Mouse (Mus musculus) CH12.LX (cell line): ENCODE data around the gene Akap12.

Experiments used
- CHD2 ChIP-seq: IDR thresholded peaks from 2 replicates; pipeline ENCODE4 v1.6.1; 2011; ENCODE audit warnings: low read length, improper control_type of control experiment
- CTCF ChIP-seq, 2 experiments: IDR thresholded peaks in 1 of 2; conservative IDR thresholded peaks in 1 of 2; 2 replicates each; pipeline ENCODE4 v1.5.1; 2011 to 2012; ENCODE audit warnings: low read depth in 2 of 2, low read length in 2 of 2, improper control_type of control experiment in 1 of 2, inconsistent platforms in 1 of 2, mild to moderate bottlenecking in 1 of 2, moderate library complexity in 1 of 2
- EP300 ChIP-seq: IDR thresholded peaks from 2 replicates; pipeline ENCODE4 v1.6.1; 2011; ENCODE audit warnings: low read length, improper control_type of control experiment
- IRF4 ChIP-seq: IDR thresholded peaks from 2 replicates; pipeline ENCODE4 v1.6.1; 2014; ENCODE audit warnings: low read depth, mild to moderate bottlenecking, inconsistent platforms, low read length, improper control_type of control experiment
- KAT2A ChIP-seq: IDR thresholded peaks from 2 replicates; pipeline ENCODE4 v1.6.1; 2012; ENCODE audit warnings: low read length, improper control_type of control experiment, inconsistent platforms; ENCODE audit not compliant: insufficient replicate concordance
- MAFK ChIP-seq: IDR thresholded peaks from 2 replicates; pipeline ENCODE4 v1.6.1; 2011; ENCODE audit warnings: low read length, improper control_type of control experiment; ENCODE audit not compliant: insufficient replicate concordance
- MAX ChIP-seq: IDR thresholded peaks from 2 replicates; pipeline ENCODE4 v1.6.1; 2011; ENCODE audit warnings: low read length, improper control_type of control experiment
- MEF2A ChIP-seq: IDR thresholded peaks from 2 replicates; pipeline ENCODE4 v1.6.1; 2014; ENCODE audit warnings: low read depth, mild to moderate bottlenecking, inconsistent platforms, low read length, improper control_type of control experiment, borderline replicate concordance
- MYC ChIP-seq: IDR thresholded peaks from 2 replicates; pipeline ENCODE4 v1.6.1; 2011; ENCODE audit warnings: low read depth, mild to moderate bottlenecking, improper control_type of control experiment, low read length
- POLR2AphosphoS2 ChIP-seq: IDR thresholded peaks from 2 replicates; pipeline ENCODE4 v1.6.1; 2011; ENCODE audit warnings: low read depth, low read length, improper control_type of control experiment
- USF2 ChIP-seq: conservative IDR thresholded peaks from 2 replicates; pipeline ENCODE4 v1.6.1; 2011; ENCODE audit warnings: low read depth, low read length, improper control_type of control experiment

DNA sequence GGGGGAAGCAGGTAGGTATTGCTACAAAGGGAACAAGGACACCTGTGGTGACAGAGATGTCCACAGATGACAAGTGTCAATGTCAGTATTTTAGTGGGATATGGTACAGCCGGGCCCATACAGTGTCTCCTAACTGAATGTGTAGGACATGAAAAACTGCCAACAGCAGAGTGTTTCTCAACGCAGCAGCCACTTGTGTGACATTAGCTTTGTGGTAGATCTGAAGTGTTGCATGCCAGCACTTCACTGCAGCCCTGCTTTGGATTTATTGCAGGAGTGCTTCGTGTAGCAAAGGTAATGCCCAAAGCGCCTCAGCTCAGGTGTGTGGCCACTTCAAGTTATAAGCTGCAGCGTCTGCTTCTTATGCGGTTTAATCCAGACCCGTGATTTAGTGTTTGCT lies 110.8 kb downstream of the Akap12 start:
- TF ChIP-seq MEF2A, result no peak
- TF ChIP-seq POLR2AphosphoS2, result no peak
- TF ChIP-seq CTCF (conservative IDR thresholded peaks at IDR 0.05 in 1 of 2, IDR thresholded peaks at IDR 0.05 in 1 of 2; ENCODE audit: low read depth in 2 of 2, low read length in 2 of 2), result no peak
- TF ChIP-seq EP300, result no peak
- TF ChIP-seq USF2, result no peak
- TF ChIP-seq CHD2, result no peak
- no peak for TF ChIP-seq MAX
- TF ChIP-seq IRF4, result no peak
- TF ChIP-seq KAT2A, result no peak
- TF ChIP-seq MAFK, result no peak
- TF ChIP-seq MYC, result no peak
